Mouse (Mus musculus) neural tube, embryonic 10.5 days (tissue): Measurements from ENCODE around the gene Myh9.

Experiments used
- DNase-seq: peaks from one replicate; pipeline ENCODE4 v3.0.0-alpha.2; 2017; ENCODE audit warnings: low spot score; ENCODE audit errors: extremely low spot score

Gene Myh9

DNA sequence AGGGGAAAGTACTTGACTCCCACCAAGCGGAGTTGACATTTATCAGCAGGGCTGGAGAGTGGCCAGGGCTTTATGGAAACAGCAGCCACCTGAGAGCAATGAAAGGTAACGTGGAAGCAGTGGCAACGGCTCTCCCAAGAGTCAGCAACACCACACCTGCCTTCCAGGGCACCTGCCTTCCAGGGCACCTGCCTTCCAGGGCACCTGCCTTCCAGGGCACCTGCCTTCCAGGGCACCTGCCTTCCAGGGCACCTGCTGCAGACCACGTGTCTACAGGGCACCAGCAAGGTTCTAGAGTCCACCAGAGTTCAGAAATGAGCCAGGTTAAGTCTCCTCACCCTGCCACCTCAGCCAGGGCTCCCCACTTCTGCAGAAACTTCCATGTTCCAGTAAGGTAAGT, 48.9 kb downstream of the Myh9 start:
- no peak for DNase-seq

DNA sequence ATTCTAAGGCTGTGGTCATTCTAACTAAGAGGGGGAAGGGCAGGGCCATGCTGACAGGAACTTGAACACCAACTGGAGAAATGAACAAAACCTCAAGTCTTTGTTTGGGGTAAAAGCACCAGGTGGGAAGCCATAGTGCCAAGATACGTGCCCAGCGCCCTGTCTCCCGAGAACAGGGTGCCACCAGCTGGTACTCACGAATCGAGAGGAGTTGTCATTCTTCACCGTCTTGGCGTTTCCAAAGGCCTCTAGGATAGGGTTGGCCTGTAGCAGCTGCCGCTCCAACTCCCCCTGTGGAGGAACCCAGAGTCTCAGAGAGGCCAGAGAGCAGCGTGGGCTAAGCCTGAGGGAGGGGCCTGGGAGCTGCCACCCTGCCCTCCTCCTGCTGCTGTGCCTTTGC, 49.9 kb downstream of the Myh9 start:
- DNase-seq, result no peak

DNA sequence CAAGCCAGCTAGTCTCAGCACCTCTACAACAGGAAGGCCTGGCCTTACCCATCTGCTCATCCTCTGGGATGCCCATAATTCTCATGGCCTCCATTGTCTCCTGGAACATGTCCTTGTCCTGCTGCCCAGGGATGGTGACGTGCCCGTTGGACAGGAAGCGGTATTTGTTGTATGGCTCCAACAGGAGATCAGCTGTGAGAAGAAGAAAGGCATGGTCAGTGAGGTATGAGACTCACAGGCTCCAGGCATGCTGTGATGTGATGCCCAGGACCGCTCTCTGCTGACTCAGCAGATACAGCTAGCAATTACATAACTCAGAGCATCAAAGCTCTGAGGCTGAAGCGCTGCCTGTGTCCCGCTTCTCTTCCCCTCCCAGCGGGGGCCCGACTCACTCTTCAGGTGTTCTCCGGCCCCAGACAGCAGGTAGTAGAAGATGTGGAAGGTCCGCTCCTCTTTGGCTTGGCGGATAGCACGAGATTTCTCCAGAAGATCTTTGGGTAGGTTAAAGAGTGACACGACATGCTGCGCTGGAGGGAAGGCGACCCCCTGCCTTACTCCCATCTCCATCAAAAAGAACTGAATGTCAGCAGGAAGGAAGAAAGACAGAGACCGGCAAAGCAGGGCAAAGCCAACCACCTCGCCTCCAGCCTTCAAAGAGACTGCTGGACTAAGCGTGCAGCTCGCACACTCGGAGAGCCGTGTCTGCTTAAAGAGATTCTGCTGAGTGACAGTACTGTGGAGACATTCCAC, 51.1 kb downstream of the Myh9 start:
- no peak for DNase-seq

- DNase-seq, result no peak
Measured at GRCm38 (mm10) chr15:77789186-77789585, 52.8 kb downstream of the Myh9 start.

DNA sequence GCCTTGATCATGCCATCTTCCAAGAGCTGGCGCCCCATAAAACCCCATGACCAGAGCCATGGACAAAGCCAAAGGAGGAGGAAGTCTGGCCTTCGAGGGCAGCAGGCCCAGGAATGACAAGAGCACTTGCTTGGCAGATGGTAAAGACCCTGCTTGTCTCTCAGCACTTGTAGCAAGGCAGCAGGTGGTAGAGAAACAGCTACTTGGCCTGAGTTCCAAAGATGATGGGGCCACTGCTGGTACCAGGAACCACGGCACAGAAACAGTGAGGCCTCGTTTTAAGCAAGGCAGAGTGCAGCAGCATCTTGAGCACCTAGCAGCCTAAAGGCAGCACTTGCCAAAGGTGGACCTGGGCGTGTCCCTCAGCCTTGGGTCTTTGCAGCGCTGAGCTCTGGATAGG, 53.6 kb downstream of the Myh9 start:
- no peak for DNase-seq

DNA sequence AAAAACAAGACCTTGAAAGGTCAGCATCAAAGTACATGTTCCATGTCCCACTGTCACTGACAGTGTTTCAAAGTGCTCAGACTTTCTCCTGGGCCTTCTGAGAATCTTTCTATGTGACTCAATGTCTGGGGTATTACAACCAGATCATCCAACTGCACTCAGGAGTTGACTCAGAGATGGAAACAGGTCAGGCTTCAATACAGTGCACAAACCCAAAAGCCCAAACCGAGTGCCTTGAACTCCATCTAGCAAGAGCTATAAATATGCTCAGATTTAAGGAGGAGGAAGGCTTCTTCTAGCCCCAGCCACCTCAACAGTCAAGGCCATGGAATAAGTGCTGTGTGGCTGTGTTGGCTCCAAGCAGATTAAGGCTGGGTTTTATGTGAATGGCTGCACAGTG, 56.2 kb downstream of the Myh9 start:
- DNase-seq, result no peak

- peak; percentile 35 for DNase-seq
Measured at GRCm38 (mm10) chr15:77784039-77784824, 57.7 kb downstream of the Myh9 start.

- DNase-seq, result no peak
Measured at GRCm38 (mm10) chr15:77782449-77783014, 59.4 kb downstream of the Myh9 start.

- peak; percentile 86 for DNase-seq
Measured at GRCm38 (mm10) chr15:77775186-77775963, 66.6 kb downstream of the Myh9 start.

DNA sequence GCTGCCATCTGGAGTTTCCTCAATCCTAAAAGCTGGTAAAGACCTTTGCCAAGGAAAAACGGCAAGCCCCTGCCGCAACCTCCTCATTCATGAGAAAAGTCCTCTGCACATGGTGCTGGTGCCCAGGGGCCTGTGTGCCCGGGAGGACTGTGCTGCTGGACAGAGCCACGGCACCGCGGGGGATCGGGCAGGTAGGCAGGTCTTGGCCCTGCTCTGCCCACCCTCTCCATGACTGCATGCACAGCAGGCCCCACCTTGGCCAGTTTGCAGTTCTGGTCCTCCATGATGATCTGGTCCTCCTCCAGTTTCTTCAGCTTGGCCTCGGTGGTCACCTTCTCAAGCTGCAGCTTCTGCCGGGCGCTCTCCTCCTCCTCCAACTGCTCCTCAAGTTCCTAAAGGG, 67.7 kb downstream of the Myh9 start:
- no peak for DNase-seq

GRCm38 (mm10) chr15:77773099-77773915, 68.7 kb downstream of the Myh9 start:
- no peak for DNase-seq

GRCm38 (mm10) chr15:77770942-77771341, 71.0 kb downstream of the Myh9 start:
- DNase-seq, result no peak

GRCm38 (mm10) chr15:77770341-77770740, 71.6 kb downstream of the Myh9 start:
- no peak for DNase-seq

- DNase-seq, result no peak
Measured at GRCm38 (mm10) chr15:77766981-77767380, 75.0 kb downstream of the Myh9 start.

DNA sequence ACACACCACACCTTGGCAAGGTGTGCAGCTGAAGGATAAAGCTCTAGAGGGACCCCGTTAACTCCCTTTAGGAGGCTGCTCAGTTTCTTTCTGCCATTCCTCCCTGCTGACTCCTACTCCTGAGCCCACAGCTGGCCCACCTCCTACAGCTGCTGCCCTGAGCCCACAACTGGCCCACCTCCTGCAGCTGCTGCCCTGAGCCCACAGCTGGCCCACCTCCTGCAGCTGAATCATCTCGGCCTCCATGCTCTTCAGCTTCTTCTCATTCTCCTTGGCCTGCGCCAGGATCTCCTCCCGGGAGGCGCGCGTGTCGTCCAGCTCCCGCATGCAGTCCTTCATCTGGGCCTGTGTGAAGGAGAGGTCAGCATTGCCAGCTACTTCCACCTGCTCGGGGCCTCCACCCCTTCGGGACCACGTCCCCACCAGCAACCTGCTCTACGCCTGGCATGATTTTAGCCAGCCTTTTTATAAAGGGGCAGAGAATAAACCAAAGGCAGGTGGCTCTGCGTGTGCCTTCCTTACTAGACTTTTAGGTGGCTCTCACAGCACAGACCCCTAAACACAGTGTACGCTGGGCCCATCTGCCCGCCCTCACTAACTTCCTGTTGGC, 76.4 kb downstream of the Myh9 start:
- no peak for DNase-seq

DNA sequence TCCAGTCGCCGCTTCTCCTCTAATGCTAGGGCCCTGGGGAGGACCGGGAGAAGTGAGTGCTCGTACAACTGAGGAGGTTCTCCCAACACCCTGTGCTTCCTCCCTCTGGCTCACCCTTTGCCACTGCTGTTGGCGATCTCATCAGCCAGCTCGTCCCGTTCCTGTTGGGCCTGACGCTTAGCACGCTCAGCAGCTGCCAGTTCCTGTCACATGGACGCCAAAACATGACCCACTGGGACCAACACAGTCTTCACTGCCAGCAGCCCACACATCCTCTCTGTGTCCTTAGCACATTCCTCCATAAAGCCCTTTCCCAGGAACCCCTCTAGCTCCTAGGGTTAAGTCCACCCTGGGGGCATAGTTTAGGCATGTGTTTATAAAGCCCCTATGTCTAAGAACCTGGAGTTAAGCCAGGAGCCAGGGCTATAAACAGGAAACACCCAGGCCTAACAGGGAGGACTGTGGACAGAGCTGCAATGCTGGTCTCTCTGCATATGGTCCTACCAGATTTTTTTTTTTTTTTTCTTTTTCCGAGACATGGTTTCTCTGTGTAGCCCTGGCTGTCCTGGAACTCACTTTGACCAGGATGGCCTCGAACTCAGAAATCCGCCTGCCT, 77.5 kb downstream of the Myh9 start:
- DNase-seq, result no peak

DNA sequence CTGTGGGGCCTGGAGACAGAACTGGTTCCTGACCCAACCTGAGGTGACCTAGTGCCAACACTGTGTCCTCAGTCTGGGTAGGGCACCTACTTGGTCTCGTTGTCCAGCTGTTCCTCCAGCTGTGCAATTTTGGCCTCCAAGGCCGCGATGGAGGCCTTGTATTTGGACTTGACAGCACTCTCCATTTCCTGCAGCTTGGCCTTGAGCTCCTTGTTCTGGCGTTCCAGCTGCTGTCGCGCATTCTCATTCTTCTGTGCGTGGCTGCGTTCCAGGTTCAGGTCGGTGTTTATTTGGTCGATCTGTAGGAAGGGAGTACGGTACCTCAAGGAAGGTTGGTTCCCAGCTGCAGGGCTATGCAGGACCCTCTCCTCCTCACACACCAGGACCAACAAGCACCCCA, 78.3 kb downstream of the Myh9 start:
- DNase-seq, result no peak

DNA sequence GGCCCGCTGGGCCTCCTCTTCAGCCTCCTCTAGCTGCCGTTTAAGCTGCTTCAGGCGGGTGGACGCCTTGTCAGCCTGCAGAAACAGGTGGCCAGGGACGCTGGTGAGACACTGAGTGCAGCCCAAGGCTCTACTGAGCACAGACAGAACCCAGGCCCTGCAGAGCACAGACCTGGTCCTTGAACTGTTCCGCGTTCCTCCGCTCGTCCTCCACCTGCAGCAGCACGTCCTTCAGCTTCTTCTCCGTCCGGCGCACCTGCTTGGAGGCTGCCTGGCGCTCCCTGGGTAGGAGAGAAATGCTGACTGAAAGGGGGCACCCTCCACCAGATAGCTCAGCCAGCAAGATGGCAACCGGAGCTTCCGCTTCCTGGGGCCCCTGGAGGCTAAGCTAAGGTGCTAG, 78.9 kb downstream of the Myh9 start:
- DNase-seq, result no peak

DNA sequence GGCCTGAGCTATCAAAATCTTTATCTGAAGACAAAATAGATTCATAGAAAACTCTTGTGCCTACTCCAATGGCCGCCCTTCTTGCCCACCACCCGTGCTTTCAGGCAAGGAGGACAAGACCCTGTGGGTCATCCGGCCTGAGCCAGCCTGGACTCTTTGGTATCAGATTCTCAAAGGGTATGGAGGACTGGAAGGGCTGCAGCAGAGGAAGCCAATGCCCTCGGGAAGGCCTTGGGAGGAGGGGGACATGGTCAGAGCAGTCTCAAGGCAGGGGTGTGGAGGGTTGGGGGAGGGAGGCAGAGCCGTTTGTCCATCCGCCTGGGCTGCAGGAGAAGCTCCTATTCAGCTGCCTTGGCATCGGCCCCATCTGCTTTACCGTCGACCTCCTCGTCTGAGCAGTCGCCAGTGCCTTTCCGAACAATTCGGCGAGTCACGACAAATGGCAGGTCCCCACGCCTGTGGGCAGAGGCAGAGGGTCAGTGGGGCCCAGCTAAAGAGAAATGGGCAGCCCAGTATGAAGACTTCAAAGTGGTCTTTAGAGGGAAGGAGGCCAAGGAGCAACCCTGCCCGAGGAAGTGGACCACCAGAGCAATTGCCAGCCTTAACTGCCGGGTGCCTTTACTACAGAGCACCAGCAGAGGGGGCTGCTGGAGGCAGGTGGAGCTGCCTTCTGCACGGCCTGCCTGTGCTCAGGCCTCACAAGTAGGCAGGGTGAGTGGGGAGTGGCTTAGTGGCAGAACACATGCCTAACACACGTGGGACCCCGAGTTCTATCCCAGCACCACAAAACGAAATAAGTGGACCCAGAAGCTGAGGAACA, 80.2 kb downstream of the Myh9 start:
- peak; percentile 37 for DNase-seq
